Comparison of ENCODE assay signal across 19 mouse cellular contexts in the genomic region with DNA sequence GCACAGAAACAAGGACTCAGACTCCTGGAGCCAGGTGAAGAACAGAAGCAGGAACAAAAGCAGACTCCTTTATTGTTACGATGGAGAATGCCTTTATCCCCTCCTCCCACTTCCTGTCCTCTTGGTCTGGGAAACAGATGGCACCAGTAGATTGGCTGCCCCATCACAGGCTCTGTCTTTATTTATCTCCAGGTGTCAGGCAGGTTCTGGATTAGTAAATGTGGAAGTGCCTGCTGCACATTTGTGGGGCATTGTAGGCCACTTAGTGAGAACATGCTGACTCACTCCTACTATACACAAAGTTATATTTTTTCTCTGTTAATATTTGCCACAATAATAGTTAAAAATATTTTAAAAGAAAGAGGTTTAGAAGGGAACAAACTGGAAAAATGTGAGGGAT.
DNase-seq lines count a peak whose midpoint lies in the region; ATAC-seq and TF ChIP-seq lines count a peak whose summit lies in the region.
"Had no signal": no experiment of that assay in that cellular context is flagged by ENCODE, and none has a peak within 500 bp of the region (broad histone marks: within the 10 kb centered on the region; RNA-seq: fewer than 3 reads in every experiment).

No protein-coding gene starts in this region.

- no peak for TF ChIP-seq POLR2A in embryonic fibroblast, embryonic 13.5 days (IDR thresholded peaks at IDR 0.05; ENCODE audit: low read depth, low read length)

- H3K27ac ChIP-seq in forebrain, embryonic 10.5 days: 0 out of 2 replicates have a peak overlapping the region, but pooled peaks have one; percentile 12
- no peak overlapping the region for H3K27ac ChIP-seq in forebrain, embryonic 16.5 days (ENCODE audit: low read length)
- H3K27ac ChIP-seq in embryonic fibroblast, embryonic 13.5 days (ENCODE audit: insufficient read depth, low read length): peak overlapping the region; percentile 16; the same call in 1 of the 2 replicates
- H3K27ac ChIP-seq: embryonic facial prominence, embryonic 10.5 days; gastrocnemius, adult 2 months; midbrain, embryonic 13.5 days had no signal

- H3K27me3 ChIP-seq in forebrain, embryonic 10.5 days (ENCODE audit: poor library complexity, severe bottlenecking): peaks cover 12% of the 10 kb centered on the region; the same call in 1 of the 2 replicates
- H3K27me3 ChIP-seq in forebrain, embryonic 16.5 days (replicated peaks; ENCODE audit: control insufficient read depth, insufficient read depth, low read length): no peaks in the 10 kb centered on the region
- no peaks in the 10 kb centered on the region for H3K27me3 ChIP-seq in G1E (ENCODE audit: insufficient read depth, low read length)
- H3K27me3 ChIP-seq: midbrain, embryonic 13.5 days had no signal

- H3K9ac ChIP-seq in forebrain, embryonic 16.5 days (replicated peaks; ENCODE audit: low read depth, low read length): no peak overlapping the region
- H3K9ac ChIP-seq: midbrain, embryonic 13.5 days had no signal

- DNase-seq in forebrain, embryonic 10.5 days (ENCODE audit: extremely low spot score, low spot score): no peak
- peak; percentile 14 for DNase-seq in G1E (ENCODE audit: low spot score)
- no peak for DNase-seq in heart, postnatal 14 days
- DNase-seq in gastrocnemius, postnatal 14 days: no peak
- DNase-seq: adrenal gland, postnatal 25 days; cerebellum, adult 9-10 months; gastrocnemius, adult 2 months; kidney, postnatal 4 days; layer of hippocampus, adult 9-11 months; lung, adult 18-20 months; lung, postnatal 10 days; thymus, postnatal 36 days had no signal

- no peak overlapping the region for H3K4me3 ChIP-seq in forebrain, embryonic 10.5 days
- no peak overlapping the region for H3K4me3 ChIP-seq in forebrain, embryonic 16.5 days (replicated peaks; ENCODE audit: low read length)
- no peak overlapping the region for H3K4me3 ChIP-seq in G1E (ENCODE audit: low read depth, low read length)
- H3K4me3 ChIP-seq in embryonic fibroblast, embryonic 13.5 days (ENCODE audit: insufficient read depth, low read length): no peak overlapping the region
- H3K4me3 ChIP-seq: embryonic facial prominence, embryonic 10.5 days; gastrocnemius, adult 2 months; midbrain, embryonic 13.5 days had no signal

- H3K36me3 ChIP-seq in forebrain, embryonic 10.5 days (replicated peaks): no peaks in the 10 kb centered on the region
- no peaks in the 10 kb centered on the region for H3K36me3 ChIP-seq in forebrain, embryonic 16.5 days (ENCODE audit: control insufficient read depth, insufficient read depth)
- no peaks in the 10 kb centered on the region for H3K36me3 ChIP-seq in G1E (replicated peaks)
- H3K36me3 ChIP-seq: embryonic facial prominence, embryonic 10.5 days; midbrain, embryonic 13.5 days had no signal

- no peak for ATAC-seq in forebrain, embryonic 16.5 days
- peak; percentile 95 for ATAC-seq in G1E (ENCODE audit: extremely low read depth, insufficient number of reproducible peaks, low FRiP score, poor library complexity, severe bottlenecking)
- ATAC-seq in megakaryocyte-erythroid progenitor cell, adult 5-6 weeks (replicated peaks; ENCODE audit: low FRiP score, low TSS enrichment, poor library complexity, severe bottlenecking): peak; percentile 94
- ATAC-seq: intestine, postnatal 0 days; midbrain, embryonic 13.5 days had no signal

- no peaks in the 10 kb centered on the region; the same call in 1 of the 2 replicates for H3K9me3 ChIP-seq in forebrain, embryonic 10.5 days
- no peaks in the 10 kb centered on the region for H3K9me3 ChIP-seq in forebrain, embryonic 16.5 days (ENCODE audit: control insufficient read depth, low read length)
- no peaks in the 10 kb centered on the region for H3K9me3 ChIP-seq in G1E (replicated peaks)
- H3K9me3 ChIP-seq: embryonic facial prominence, embryonic 10.5 days; midbrain, embryonic 13.5 days had no signal

- H3K4me1 ChIP-seq in forebrain, embryonic 10.5 days: peaks cover 7% of the 10 kb centered on the region
- 0 out of 2 replicates have a peak, but pooled peaks cover 3% of the 10 kb centered on the region for H3K4me1 ChIP-seq in forebrain, embryonic 16.5 days (replicated peaks; ENCODE audit: control insufficient read depth, insufficient read depth, low read length)
- peaks cover 37% of the 10 kb centered on the region for H3K4me1 ChIP-seq in G1E (ENCODE audit: insufficient read depth, low read depth, low read length)
- H3K4me1 ChIP-seq in embryonic fibroblast, embryonic 13.5 days (ENCODE audit: control insufficient read depth, insufficient read depth, low read length): peaks cover 7% of the 10 kb centered on the region
- H3K4me1 ChIP-seq: midbrain, embryonic 13.5 days had no signal

- intact Hi-C loops in heart, postnatal 14 days (cut with DNase I): no loop called here
- intact Hi-C loops in gastrocnemius, postnatal 14 days (cut with DNase I; ENCODE audit: low total_unique reads): no loop called here

- no peak for TF ChIP-seq CTCF in G1E (IDR thresholded peaks at IDR 0.05; ENCODE audit: low read depth, low read length)
- no peak for TF ChIP-seq CTCF in embryonic fibroblast, embryonic 13.5 days (IDR thresholded peaks at IDR 0.05; ENCODE audit: borderline replicate concordance, insufficient read depth, low read length)

- no peak overlapping the region for H3K4me2 ChIP-seq in forebrain, embryonic 16.5 days (ENCODE audit: low read length)
- H3K4me2 ChIP-seq: heart, embryonic 11.5 days; midbrain, embryonic 13.5 days had no signal

- 62% methylated on average over 1 of the region's 1 CpGs for WGBS in forebrain, embryonic 10.5 days
- 69% methylated on average over 1 of the region's 1 CpGs for WGBS in forebrain, embryonic 16.5 days
